Mouse (Mus musculus) gastrocnemius, adult 2 months (tissue): ENCODE measurements around the gene Epas1. TPM values are rescaled to one million over a fixed set of nuclear protein-coding genes. Genes with fewer than 3 reads are reported as not detected.

ENCODE experiments used
- DNase-seq: peaks from one replicate; pipeline ENCODE4 v3.0.0; 2022
- H3K27ac ChIP-seq: fragments of 200-600 bp; 2 replicates; pipeline ENCODE4 v1.8.1; 2022; ENCODE audit warnings: mild to moderate bottlenecking
- H3K4me3 ChIP-seq: fragments of 200-600 bp; 2 replicates; pipeline ENCODE4 v1.8.1; 2022; ENCODE audit warnings: mild to moderate bottlenecking, moderate library complexity
- CTCF ChIP-seq: fragments of 200-600 bp; IDR thresholded peaks from 2 replicates; pipeline ENCODE4 v1.8.1; 2022; ENCODE audit warnings: antibody characterized with exemption, mild to moderate bottlenecking, moderate library complexity
- intact Hi-C: fragments of 180-260 bp; cut with DNase I; formaldehyde crosslinking; loops from one replicate; pipeline ENCODE4 v1.15.1; 2025
- total RNA-seq, 2 experiments: library from RNA; stranded (reverse); gene quantifications; 2 replicates each; pipeline ENCODE4 v1.2.3; 2021

The Epas1 gene
- total RNA-seq, 2 experiments from 2014 or later: 96.6 to 127 TPM

DNA sequence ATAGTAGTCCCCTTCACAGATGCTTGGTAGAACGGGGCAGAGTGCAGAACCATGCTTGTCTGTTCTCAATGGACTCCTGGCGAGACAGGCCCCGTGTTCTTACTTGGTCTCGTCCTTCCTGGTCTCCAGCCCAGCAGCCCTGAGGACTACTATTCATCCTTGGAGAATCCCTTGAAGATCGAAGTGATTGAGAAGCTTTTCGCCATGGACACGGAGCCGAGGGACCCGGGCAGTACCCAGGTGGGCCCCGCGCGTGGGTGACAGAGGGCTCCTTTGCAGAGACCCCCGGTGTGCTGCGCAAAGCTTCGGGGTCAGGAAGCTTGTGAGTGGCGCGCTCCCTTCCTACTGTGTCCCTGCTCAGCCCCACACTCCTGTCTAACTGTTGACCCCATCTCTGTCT lies 72.9 kb downstream of the Epas1 start:
- no peak for DNase-seq
- Histone ChIP-seq H3K27ac (no peak overlapping the region), H3K4me3 (no peak overlapping the region)
- no peak for TF ChIP-seq CTCF
- intact Hi-C loops: loop anchor here (5.0 kb wide), 1 partner anchor 81 kb away; no protein-coding TSS in a partner anchor

DNA sequence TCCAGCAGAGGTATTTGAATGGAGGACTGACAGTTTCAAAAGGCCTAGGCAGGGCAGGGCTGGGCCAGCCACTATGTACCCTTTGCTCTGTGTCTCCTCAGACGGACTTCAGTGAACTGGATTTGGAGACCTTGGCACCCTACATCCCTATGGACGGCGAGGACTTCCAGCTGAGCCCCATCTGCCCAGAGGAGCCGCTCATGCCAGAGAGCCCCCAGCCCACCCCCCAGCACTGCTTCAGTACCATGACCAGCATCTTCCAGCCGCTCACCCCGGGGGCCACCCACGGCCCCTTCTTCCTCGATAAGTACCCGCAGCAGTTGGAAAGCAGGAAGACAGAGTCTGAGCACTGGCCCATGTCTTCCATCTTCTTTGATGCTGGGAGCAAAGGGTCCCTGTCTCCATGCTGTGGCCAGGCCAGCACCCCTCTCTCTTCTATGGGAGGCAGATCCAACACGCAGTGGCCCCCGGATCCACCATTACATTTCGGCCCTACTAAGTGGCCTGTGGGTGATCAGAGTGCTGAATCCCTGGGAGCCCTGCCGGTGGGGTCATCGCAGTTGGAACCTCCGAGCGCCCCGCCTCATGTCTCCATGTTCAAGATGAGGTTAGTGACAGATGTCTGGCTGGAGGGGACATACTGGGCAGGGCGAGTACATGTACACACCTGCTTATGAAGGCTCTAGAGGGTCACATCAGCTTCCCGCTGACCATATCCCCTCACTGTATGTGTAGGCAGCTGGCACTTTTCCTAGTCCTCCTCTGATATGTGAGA lies 74.1 kb downstream of the Epas1 start:
- Histone ChIP-seq H3K27ac (no peak overlapping the region), H3K4me3 (no peak overlapping the region)
- intact Hi-C loops: loop anchor here (5.0 kb wide), 1 partner anchor 80 kb away; no protein-coding TSS in a partner anchor
- no peak for TF ChIP-seq CTCF
- DNase-seq: no peak

DNA sequence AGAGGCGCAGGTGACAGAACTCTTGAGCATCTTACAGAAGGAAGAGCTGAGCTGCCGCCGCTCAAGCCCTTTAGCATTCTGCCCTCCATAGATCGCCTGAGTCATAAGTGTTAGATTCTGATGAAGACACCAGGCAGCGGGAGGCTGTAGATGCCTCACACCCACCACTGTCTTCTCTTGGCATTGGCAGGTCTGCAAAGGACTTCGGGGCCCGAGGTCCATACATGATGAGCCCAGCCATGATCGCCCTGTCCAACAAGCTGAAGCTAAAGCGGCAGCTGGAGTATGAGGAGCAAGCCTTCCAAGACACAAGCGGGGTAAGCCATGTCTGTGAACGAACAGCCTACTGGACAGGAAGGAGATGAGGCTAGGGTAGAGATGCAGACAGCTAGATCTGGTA lies 75.0 kb downstream of the Epas1 start:
- Histone ChIP-seq H3K4me3 (no peak overlapping the region), H3K27ac (no peak overlapping the region)
- intact Hi-C loops: loop anchor here (5.0 kb wide), 1 partner anchor 79 kb away; no protein-coding TSS in a partner anchor
- no peak for DNase-seq
- TF ChIP-seq CTCF: no peak

DNA sequence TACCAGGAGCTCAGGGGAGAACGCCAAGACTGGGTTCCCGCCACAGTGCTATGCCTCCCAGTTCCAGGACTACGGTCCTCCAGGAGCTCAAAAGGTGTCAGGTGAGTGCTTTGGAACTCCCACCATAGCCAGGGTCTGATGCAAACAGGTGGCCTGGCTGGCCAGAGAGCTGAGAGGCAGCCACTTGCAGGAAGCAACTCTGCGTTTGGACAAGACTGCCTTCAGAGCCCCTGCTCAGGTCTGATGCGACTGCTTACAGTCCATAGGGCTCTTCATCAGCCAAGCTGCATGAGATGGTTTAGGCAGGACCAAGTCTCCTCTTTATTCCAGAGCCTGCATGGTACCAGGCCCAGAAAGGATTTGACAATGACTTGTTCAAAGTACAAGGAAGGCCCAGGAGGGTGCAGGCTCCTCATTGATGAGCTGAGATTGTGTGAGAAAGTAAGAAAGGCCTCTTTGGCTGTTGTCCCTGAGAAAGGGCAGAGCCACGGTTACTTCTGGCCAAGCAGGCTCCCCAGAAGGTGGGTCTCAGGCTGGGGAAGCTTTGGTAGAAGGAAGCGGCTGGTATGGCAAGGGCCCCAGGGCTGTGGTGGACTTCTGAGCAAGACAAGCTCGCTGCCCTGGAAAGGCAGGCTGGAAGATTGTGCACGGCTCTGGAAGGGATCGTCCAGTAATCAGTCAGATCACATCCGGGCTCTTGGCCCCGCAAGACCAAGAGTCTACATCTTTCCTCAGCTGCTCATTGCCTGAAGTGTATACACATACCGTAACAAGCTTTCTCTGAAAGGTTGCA lies 76.1 kb downstream of the Epas1 start:
- intact Hi-C loops: loop anchor here (5.0 kb wide), 1 partner anchor 78 kb away; no protein-coding TSS in a partner anchor
- DNase-seq: no peak
- Histone ChIP-seq H3K27ac (no peak overlapping the region), H3K4me3 (no peak overlapping the region)
- TF ChIP-seq CTCF: no peak

DNA sequence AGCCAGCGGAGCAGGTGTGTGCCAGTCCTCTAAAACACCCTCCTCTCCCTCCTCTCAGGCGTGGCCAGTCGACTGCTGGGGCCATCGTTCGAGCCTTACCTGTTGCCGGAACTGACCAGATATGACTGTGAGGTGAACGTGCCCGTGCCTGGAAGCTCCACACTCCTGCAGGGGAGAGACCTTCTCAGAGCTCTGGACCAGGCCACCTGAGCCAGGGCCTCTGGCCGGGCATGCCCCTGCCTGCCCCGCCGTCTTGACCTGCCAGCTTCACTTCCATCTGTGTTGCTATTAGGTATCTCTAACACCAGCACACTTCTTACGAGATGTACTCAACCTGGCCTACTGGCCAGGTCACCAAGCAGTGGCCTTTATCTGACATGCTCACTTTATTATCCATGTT lies 77.4 kb downstream of the Epas1 start:
- intact Hi-C loops: no loop called here
- H3K4me3 ChIP-seq: no peak overlapping the region
- no peak for DNase-seq
- no peak overlapping the region for H3K27ac ChIP-seq
- no peak for TF ChIP-seq CTCF

DNA sequence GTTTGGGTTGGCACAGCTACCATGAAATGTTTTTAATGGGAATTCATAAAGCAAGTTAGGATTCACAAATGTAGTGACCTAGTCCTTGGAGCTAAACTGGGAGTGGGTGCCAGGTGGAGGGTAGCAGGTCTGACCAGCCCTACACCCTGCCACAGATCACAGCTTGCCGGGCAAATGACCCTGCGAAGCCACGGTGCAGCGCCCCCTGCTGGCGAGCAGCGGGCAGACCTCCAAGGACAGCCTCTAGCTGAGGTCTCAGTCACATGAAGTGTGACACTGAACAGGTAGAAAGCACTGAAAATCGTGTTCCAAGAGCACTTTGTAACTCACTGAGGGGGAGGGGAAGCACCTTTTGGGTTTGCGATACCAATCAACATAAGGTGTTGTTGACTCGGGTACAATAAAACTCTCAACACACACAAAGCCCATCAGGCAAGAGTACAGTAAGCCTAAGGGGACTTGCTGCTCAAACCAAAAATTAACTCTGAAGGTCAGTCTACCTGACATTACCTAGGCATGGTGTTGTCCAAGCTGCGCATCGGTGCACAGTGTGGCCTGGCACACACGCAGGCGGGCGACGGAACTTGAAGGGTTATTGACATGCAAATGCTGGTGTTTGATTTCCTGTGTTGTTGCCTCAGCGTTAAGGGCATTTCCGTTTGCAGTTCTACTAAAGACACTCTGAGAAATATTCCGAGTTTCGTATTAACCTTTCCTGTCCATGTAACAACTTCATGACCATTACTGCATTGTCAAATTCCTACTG lies 79.2 kb downstream of the Epas1 start:
- TF ChIP-seq CTCF: peak; percentile 91
- DNase-seq: peak; percentile 64

DNA sequence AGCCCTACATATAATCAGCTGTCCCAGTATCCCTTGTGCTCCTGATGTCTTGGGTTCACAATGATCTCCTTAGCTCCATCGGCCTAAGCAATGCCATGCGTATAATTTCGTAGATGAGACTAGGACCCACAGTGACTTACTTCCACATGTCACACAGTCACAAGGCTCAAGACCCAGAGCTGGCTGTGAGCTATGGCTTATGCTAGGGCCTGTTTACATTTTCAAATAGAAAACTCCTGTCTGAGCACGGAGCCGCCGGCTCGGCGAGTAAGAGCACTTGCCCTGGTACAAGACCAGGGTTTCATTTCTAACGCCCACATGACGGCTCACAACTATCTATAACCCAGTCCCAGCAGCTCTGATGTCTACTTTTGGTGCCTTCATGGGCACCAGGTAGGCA lies 80.4 kb downstream of the Epas1 start:
- no peak for TF ChIP-seq CTCF
- no peak for DNase-seq
- Histone ChIP-seq H3K27ac (no peak overlapping the region), H3K4me3 (no peak overlapping the region)
- intact Hi-C loops: no loop called here

More for the DNA sequence above, 79.2 kb downstream of the Epas1 start:
- Histone ChIP-seq H3K27ac (no peak overlapping the region), H3K4me3 (no peak overlapping the region)
- intact Hi-C loops: no loop called here

DNA sequence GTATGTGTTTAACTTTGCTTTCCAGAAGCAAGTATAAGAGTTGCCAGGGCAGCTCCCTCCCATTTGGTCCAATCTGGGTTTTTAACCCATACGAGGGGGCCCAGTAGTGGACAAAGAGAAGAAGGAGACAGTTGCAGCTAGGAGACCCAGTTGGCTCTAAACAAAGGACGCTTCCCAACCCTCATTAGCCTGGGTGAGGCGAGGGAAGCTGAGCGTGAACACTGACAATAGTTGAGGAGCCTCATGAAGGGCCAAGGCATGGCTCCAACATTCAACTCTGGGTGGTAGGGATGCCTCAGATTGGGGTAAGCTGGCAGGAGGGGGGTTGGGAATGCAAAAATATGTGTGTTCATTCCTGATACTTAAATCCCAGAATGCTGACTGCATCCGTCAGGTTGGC lies 85.8 kb downstream of the Epas1 start:
- Histone ChIP-seq H3K4me3 (no peak overlapping the region), H3K27ac (no peak overlapping the region)
- intact Hi-C loops: no loop called here
- DNase-seq: no peak
- no peak for TF ChIP-seq CTCF

DNA sequence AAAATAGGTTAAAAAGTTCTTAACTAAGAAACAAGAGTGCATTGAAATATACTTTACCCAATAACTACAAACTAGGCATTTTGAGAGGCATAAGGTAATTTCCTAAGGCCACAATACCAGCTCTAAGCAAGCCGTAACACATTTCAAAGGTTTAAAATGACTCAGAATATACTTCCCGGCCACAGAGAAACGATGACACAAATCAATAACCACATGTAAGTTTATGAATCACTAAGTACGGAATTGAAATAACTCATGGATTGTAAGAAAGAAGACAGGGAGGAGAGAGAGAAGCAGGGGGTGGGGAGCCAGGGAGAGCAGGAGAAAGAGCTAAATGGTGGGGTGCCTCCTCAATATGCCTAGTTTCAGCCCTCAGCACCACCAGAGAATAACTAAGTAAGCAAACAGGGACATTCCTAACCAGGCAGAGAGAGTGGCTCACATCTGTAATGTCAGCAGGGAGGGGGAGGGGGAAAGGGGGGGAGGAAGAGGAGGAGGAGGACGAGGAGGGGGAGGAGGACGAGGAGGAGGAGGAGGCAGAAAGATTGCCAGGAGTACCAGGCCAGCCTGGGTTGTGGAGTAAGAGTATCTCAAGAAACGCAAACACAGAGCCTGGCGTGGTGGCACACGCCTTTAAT lies 97.3 kb downstream of the Epas1 start:
- TF ChIP-seq CTCF: no peak
- Histone ChIP-seq H3K4me3 (no peak overlapping the region), H3K27ac (no peak overlapping the region)
- no peak for DNase-seq
- intact Hi-C loops: no loop called here

DNA sequence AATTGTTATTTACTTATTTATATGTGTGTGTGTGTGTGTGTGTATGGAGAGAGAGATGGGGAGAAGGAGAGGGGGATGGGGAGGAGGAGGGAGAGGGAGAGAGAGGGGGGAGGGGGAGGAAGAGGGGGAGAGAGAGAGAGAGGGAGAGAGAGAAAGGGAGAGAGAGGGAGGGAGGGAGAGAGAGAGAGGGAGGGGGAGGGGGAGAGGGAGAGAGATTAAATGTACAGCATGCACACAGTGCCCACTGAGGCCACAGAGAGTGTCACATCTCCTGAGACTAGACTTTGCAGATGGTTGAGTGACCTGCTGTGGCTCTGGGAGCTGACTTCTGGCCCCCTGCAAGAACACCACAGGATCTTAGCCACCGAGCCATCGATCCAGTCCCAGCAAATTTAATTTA lies 98.3 kb downstream of the Epas1 start:
- intact Hi-C loops: no loop called here
- no peak for DNase-seq
- TF ChIP-seq CTCF: no peak
- H3K27ac ChIP-seq: no peak overlapping the region
- H3K4me3 ChIP-seq: no peak overlapping the region

DNA sequence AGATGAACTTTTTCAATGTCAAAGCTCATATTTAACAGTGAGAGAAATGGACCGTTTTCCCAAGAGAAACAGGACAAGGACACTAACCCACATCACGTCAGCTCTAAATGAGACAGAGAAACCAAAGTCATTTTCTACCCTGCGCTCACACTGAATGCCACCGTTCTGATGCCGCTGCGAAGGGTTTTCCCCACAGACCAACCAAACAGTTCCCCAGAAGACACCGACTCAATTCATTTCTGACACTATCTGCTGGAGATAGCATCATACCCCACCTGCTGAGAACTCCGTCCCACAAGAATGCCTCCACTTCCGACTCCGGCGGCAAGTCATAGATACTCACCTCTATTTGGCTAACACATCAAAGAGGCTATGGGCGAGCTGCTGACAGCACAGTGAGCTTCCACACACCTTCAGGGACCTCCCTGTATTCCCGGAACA lies 99.1 kb downstream of the Epas1 start:
- DNase-seq: no peak
- intact Hi-C loops: no loop called here
- Histone ChIP-seq H3K4me3 (no peak overlapping the region), H3K27ac (no peak overlapping the region)
- no peak for TF ChIP-seq CTCF

DNA sequence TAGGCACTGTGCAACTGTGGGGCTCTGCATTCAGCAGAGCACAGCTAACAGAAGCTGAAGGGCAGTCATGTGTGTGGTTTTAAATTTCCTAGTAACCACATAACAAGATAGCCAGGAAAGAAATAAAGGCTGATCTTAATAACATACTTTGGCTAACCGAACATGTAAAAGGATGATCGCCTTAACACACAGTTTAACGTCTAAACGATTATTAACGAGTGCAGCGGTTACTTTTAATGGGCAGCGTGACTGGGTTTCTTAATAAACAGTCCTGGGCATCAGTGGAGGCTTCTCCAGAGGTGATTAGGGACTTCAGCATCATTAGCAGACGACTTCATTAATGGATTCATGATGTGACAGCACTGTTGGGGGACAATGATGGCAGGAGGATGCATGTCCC lies 117.1 kb downstream of the Epas1 start:
- Histone ChIP-seq H3K27ac (no peak overlapping the region), H3K4me3 (no peak overlapping the region)
- no peak for DNase-seq
- intact Hi-C loops: no loop called here
- no peak for TF ChIP-seq CTCF
